Comparison of ENCODE assay signal across 15 mouse cellular contexts in genomic region chr6:125591652-125592385, GRCm38 (mm10). TPM values are rescaled to one million over a fixed set of nuclear protein-coding genes. Genes with fewer than 3 reads are reported as not detected.
A peak's percentile ranks its signal among the peaks of the same experiment; 100 is the strongest.
DNase-seq lines count a peak whose midpoint lies in the region; ATAC-seq and TF ChIP-seq lines count a peak whose summit lies in the region.
"Had no signal": no experiment of that assay in that cellular context is flagged by ENCODE, and none has a peak within 500 bp of the region (broad histone marks: within the 10 kb centered on the region; RNA-seq: fewer than 3 reads in every experiment).

No protein-coding gene starts in this region.

- H3K9ac ChIP-seq in liver, embryonic 15.5 days, result no peak overlapping the region
- no peak overlapping the region for H3K9ac ChIP-seq in liver, embryonic 12.5 days
- H3K9ac ChIP-seq in intestine, embryonic 15.5 days, result no peak overlapping the region
- H3K9ac ChIP-seq in heart, adult 2 months (ENCODE audit: low read depth, low read length), result no peak overlapping the region
- H3K9ac ChIP-seq: forebrain, postnatal 0 days; liver, embryonic 14.5 days; neural tube, embryonic 13.5 days had no signal

- H3K4me2 ChIP-seq in liver, embryonic 15.5 days, result no peak overlapping the region
- no peak overlapping the region for H3K4me2 ChIP-seq in liver, embryonic 12.5 days
- peak overlapping the region; percentile 30; the same call in 1 of the 2 replicates for H3K4me2 ChIP-seq in intestine, embryonic 15.5 days (replicated peaks)
- H3K4me2 ChIP-seq: heart, embryonic 11.5 days; neural tube, embryonic 13.5 days had no signal

- no peaks in the 10 kb centered on the region for H3K9me3 ChIP-seq in liver, embryonic 15.5 days (replicated peaks)
- H3K9me3 ChIP-seq in liver, embryonic 12.5 days (replicated peaks), result no peaks in the 10 kb centered on the region
- H3K9me3 ChIP-seq in intestine, embryonic 15.5 days, result no peaks in the 10 kb centered on the region
- H3K9me3 ChIP-seq: neural tube, embryonic 13.5 days had no signal

- intact Hi-C loops in heart, adult 2 months (cut with DNase I), result no loop called here

- peak overlapping the region; percentile 49; the same call in 1 of the 2 replicates for H3K27ac ChIP-seq in liver, embryonic 15.5 days (replicated peaks)
- H3K27ac ChIP-seq in liver, embryonic 12.5 days, result no peak overlapping the region
- H3K27ac ChIP-seq in intestine, embryonic 15.5 days, result peak overlapping the region; percentile 74
- no peak overlapping the region for H3K27ac ChIP-seq in heart, adult 2 months
- H3K27ac ChIP-seq: liver, embryonic 14.5 days; neural tube, embryonic 13.5 days had no signal

- no peaks in the 10 kb centered on the region for H3K36me3 ChIP-seq in liver, embryonic 15.5 days (replicated peaks)
- H3K36me3 ChIP-seq in liver, embryonic 12.5 days, result no peaks in the 10 kb centered on the region
- no peaks in the 10 kb centered on the region for H3K36me3 ChIP-seq in intestine, embryonic 15.5 days
- H3K36me3 ChIP-seq in heart, adult 2 months (ENCODE audit: control insufficient read depth, insufficient read depth, low read length), result no peaks in the 10 kb centered on the region
- H3K36me3 ChIP-seq: neural tube, embryonic 13.5 days had no signal

- WGBS in liver, embryonic 15.5 days (ENCODE audit: insufficient replicate concordance), result 67% methylated on average over 8 of the region's 8 CpGs
- WGBS in liver, embryonic 12.5 days (ENCODE audit: insufficient replicate concordance), result 63% methylated on average over 8 of the region's 8 CpGs
- 51% methylated on average over 8 of the region's 8 CpGs for WGBS in intestine, embryonic 15.5 days
- 74% methylated on average over 8 of the region's 8 CpGs for WGBS in heart, adult 2 months

- peak; percentile 23; the same call in 1 of the 2 replicates for ATAC-seq in liver, embryonic 15.5 days (ENCODE audit: insufficient read depth)
- no peak for ATAC-seq in liver, embryonic 12.5 days
- ATAC-seq in intestine, embryonic 15.5 days, result peak; percentile 88
- ATAC-seq: forebrain, postnatal 0 days had no signal

- no peak for TF ChIP-seq CTCF in heart, adult 2 months (IDR thresholded peaks at IDR 0.05)

- H3K79me2 ChIP-seq in heart, adult 2 months (replicated peaks; ENCODE audit: control insufficient read depth, insufficient read depth, low read length), result no peaks in the 10 kb centered on the region

- DNase-seq in ES-CJ7 (ENCODE audit: low read depth, low spot score), result peak; percentile 82
- DNase-seq in lung, postnatal 36 days, result peak; percentile 52
- DNase-seq in heart, adult 11 months, result no peak
- DNase-seq in adrenal gland, adult 2 months, result no peak
- DNase-seq in heart, adult 2 months, result no peak
- DNase-seq: cerebellum, adult 2 months; forebrain, postnatal 0 days; gastrocnemius, postnatal 14 days; thymus, adult 2 months had no signal

- no peak for TF ChIP-seq POLR2A in heart, adult 2 months (IDR thresholded peaks at IDR 0.05; ENCODE audit: insufficient read depth, low read depth, low read length)

- H3K27me3 ChIP-seq in liver, embryonic 15.5 days, result no peaks in the 10 kb centered on the region
- H3K27me3 ChIP-seq in liver, embryonic 12.5 days (replicated peaks), result peaks cover 3% of the 10 kb centered on the region; the same call in 1 of the 2 replicates
- H3K27me3 ChIP-seq in intestine, embryonic 15.5 days (replicated peaks), result no peaks in the 10 kb centered on the region
- H3K27me3 ChIP-seq in heart, adult 2 months (ENCODE audit: control insufficient read depth, insufficient read depth, low read length), result no peaks in the 10 kb centered on the region
- H3K27me3 ChIP-seq: neural tube, embryonic 13.5 days had no signal

- H3K4me1 ChIP-seq in liver, embryonic 15.5 days (replicated peaks), result peaks cover 27% of the 10 kb centered on the region
- H3K4me1 ChIP-seq in liver, embryonic 12.5 days, result peaks cover 23% of the 10 kb centered on the region
- peaks cover 23% of the 10 kb centered on the region for H3K4me1 ChIP-seq in intestine, embryonic 15.5 days (replicated peaks)
- H3K4me1 ChIP-seq in heart, adult 2 months (ENCODE audit: control insufficient read depth, insufficient read depth, low read length), result no peaks in the 10 kb centered on the region
- H3K4me1 ChIP-seq: neural tube, embryonic 13.5 days had no signal

- no peak overlapping the region for H3K4me3 ChIP-seq in liver, embryonic 15.5 days (replicated peaks)
- no peak overlapping the region for H3K4me3 ChIP-seq in liver, embryonic 12.5 days
- H3K4me3 ChIP-seq in intestine, embryonic 15.5 days (replicated peaks), result no peak overlapping the region
- H3K4me3 ChIP-seq in heart, adult 2 months, result no peak overlapping the region
- H3K4me3 ChIP-seq: neural tube, embryonic 13.5 days had no signal

- TF ChIP-seq EP300 in heart, adult 2 months (IDR thresholded peaks at IDR 0.05; ENCODE audit: insufficient read depth, low read depth, low read length), result no peak

RNA-seq across cellular contexts. Expression of gene Vwf, which starts 45.2 kb away (rescaled TPM):
- polyA plus RNA-seq in liver, embryonic 15.5 days (2015; fragmentation: Nextera tagmentation; extraction: Ambion mirVana), result 8.5 and 11.9 TPM in 2 replicates
- 19.2 and 21.5 TPM in 2 replicates for polyA plus RNA-seq in liver, embryonic 12.5 days (2016; fragmentation: Nextera tagmentation; extraction: Ambion mirVana)
- polyA plus RNA-seq in intestine, embryonic 15.5 days (2015; fragmentation: Nextera tagmentation; extraction: Ambion mirVana), result 12.0 and 12.7 TPM in 2 replicates
- total RNA-seq in adrenal gland, adult 2 months (2021), result 1 to 10 TPM; 4.5 to 8.5 TPM
- polyA plus RNA-seq in adrenal gland, adult 2 months (2012; rRNA removed), result 12.2 and 18.9 TPM in 2 replicates
- 10 to 100 TPM; 95.9 to 99.8 TPM for total RNA-seq in heart, adult 2 months (2021)
- polyA plus RNA-seq in heart, adult 2 months (2012; rRNA removed), result 95.8 and 116 TPM in 2 replicates

Comparison
In these comparisons a context has a peak if more than half of its experiments do, and no peak if none do; other contexts are left out.
1. H3K27ac ChIP-seq: peak in liver, embryonic 15.5 days (single experiment) and intestine, embryonic 15.5 days (single experiment); none in liver, embryonic 12.5 days (single experiment) and heart, adult 2 months (single experiment).
2. DNase-seq: peak in ES-CJ7 (single experiment) and lung, postnatal 36 days (single experiment); none in heart, adult 11 months (single experiment), adrenal gland, adult 2 months (single experiment) and heart, adult 2 months (0 of 2).